Comparison of ENCODE assay signal across 8 mouse cellular contexts in the genomic region with DNA sequence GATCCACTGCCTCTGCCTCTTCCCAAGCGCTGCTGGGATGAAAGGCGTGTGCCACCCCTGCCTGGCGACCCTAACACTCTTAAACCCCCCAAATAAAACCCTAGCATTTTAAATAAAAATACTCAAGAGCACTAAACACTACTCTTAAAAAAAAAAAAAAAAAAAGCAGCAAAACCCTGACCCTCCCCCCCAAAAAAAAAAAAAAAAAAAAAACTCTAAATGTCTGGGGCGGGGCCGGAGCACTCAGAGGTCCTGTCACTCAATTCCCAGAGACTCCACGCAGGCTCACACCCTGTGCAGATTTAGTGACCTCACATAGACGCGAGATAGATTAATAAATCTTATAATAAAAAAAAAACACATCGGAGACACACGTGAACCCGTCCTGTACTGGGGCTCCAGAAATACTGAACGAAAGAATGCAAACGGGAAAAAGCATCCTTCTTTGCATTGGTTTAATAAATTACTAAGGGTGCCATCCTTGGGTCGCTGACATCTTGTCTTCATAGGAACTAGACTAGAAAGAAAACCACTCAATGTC.
DNase-seq lines count a peak whose midpoint lies in the region; ATAC-seq and TF ChIP-seq lines count a peak whose summit lies in the region.

No protein-coding gene starts in this region.

- no peak for TF ChIP-seq CTCF in lung, embryonic 14.5 days (IDR thresholded peaks at IDR 0.05; ENCODE audit: low read depth)
- no peak for TF ChIP-seq CTCF in midbrain, postnatal 0 days (IDR thresholded peaks at IDR 0.05)

- H3K9me3 ChIP-seq in lung, embryonic 14.5 days (ENCODE audit: low read depth, low read length), result no peaks in the 10 kb centered on the region
- no peaks in the 10 kb centered on the region for H3K9me3 ChIP-seq in hindbrain, embryonic 14.5 days (ENCODE audit: control insufficient read depth, low read length)
- H3K9me3 ChIP-seq in midbrain, postnatal 0 days (ENCODE audit: low read length), result no peaks in the 10 kb centered on the region

- no peak for ATAC-seq in lung, embryonic 14.5 days (ENCODE audit: insufficient read depth)
- no peak for ATAC-seq in hindbrain, embryonic 14.5 days (ENCODE audit: low FRiP score)
- ATAC-seq in midbrain, postnatal 0 days (ENCODE audit: low FRiP score), result no peak

- H3K4me3 ChIP-seq in lung, embryonic 14.5 days (ENCODE audit: low read depth, low read length), result peak overlapping the region; percentile 56
- H3K4me3 ChIP-seq in hindbrain, embryonic 14.5 days (replicated peaks; ENCODE audit: low read length), result peak overlapping the region; percentile 75
- peak overlapping the region; percentile 67 for H3K4me3 ChIP-seq in midbrain, postnatal 0 days (ENCODE audit: low read depth, low read length)

- peak overlapping the region; percentile 62 for H3K9ac ChIP-seq in lung, embryonic 14.5 days
- H3K9ac ChIP-seq in hindbrain, embryonic 14.5 days, result peak overlapping the region; percentile 82
- H3K9ac ChIP-seq in midbrain, postnatal 0 days (replicated peaks; ENCODE audit: low read length, poor library complexity, severe bottlenecking), result peak overlapping the region; percentile 65

- H3K27me3 ChIP-seq in lung, embryonic 14.5 days (ENCODE audit: insufficient read depth, low read length), result no peaks in the 10 kb centered on the region
- no peaks in the 10 kb centered on the region for H3K27me3 ChIP-seq in hindbrain, embryonic 14.5 days (ENCODE audit: control insufficient read depth, insufficient read depth, low read length)
- H3K27me3 ChIP-seq in midbrain, postnatal 0 days (ENCODE audit: insufficient read depth, low read length), result no peaks in the 10 kb centered on the region

- DNase-seq in lung, embryonic 14.5 days, result peak; percentile 9
- DNase-seq in lung, postnatal 25 days (ENCODE audit: low spot score), result no peak
- DNase-seq in cerebellum, adult 9-11 months, result peak; percentile 37
- no peak for DNase-seq in hindbrain, embryonic 14.5 days (ENCODE audit: low spot score)
- DNase-seq in midbrain, postnatal 0 days (ENCODE audit: low spot score), result no peak
- DNase-seq in right cerebral cortex, postnatal 25 days, result no peak
- DNase-seq in retina, postnatal 1 day, result no peak
- no peak for DNase-seq in gastrocnemius, postnatal 4 days (ENCODE audit: low spot score in 2 of 2)

- peak overlapping the region; percentile 81; the same call in 1 of the 2 replicates for H3K27ac ChIP-seq in lung, embryonic 14.5 days (ENCODE audit: low read depth)
- H3K27ac ChIP-seq in hindbrain, embryonic 14.5 days, result peak overlapping the region; percentile 90
- H3K27ac ChIP-seq in midbrain, postnatal 0 days (ENCODE audit: low read depth, low read length), result peak overlapping the region; percentile 76

- H3K36me3 ChIP-seq in lung, embryonic 14.5 days (ENCODE audit: insufficient read depth), result no peaks in the 10 kb centered on the region
- H3K36me3 ChIP-seq in hindbrain, embryonic 14.5 days (replicated peaks; ENCODE audit: control insufficient read depth, insufficient read depth), result no peaks in the 10 kb centered on the region
- no peaks in the 10 kb centered on the region for H3K36me3 ChIP-seq in midbrain, postnatal 0 days (ENCODE audit: insufficient read depth, low read length)

- H3K4me1 ChIP-seq in lung, embryonic 14.5 days (ENCODE audit: insufficient read depth), result no peaks in the 10 kb centered on the region
- no peaks in the 10 kb centered on the region for H3K4me1 ChIP-seq in hindbrain, embryonic 14.5 days (replicated peaks; ENCODE audit: control insufficient read depth, insufficient read depth, low read length)
- no peaks in the 10 kb centered on the region for H3K4me1 ChIP-seq in midbrain, postnatal 0 days (ENCODE audit: insufficient read depth, low read length)

- WGBS in lung, embryonic 14.5 days, result 48% methylated on average over 14 of the region's 14 CpGs
- WGBS in hindbrain, embryonic 14.5 days, result 55% methylated on average over 14 of the region's 14 CpGs
- WGBS in midbrain, postnatal 0 days, result 55% methylated on average over 14 of the region's 14 CpGs

- H3K4me2 ChIP-seq in lung, embryonic 14.5 days, result peak overlapping the region; percentile 68
- peak overlapping the region; percentile 67 for H3K4me2 ChIP-seq in hindbrain, embryonic 14.5 days (replicated peaks)
- H3K4me2 ChIP-seq in midbrain, postnatal 0 days (ENCODE audit: low read depth, low read length, poor library complexity, severe bottlenecking), result peak overlapping the region; percentile 53

Comparison
In these comparisons a context has a peak if more than half of its experiments do, and no peak if none do; other contexts are left out.
1. DNase-seq: peak in lung, embryonic 14.5 days (single experiment) and cerebellum, adult 9-11 months (single experiment); none in lung, postnatal 25 days (single experiment), hindbrain, embryonic 14.5 days (single experiment), midbrain, postnatal 0 days (single experiment), right cerebral cortex, postnatal 25 days (single experiment), retina, postnatal 1 day (single experiment) and gastrocnemius, postnatal 4 days (0 of 2).
2. Peak in every context shown above with its lines, with median percentiles within 50 percentile points of each other: H3K27ac ChIP-seq, H3K4me2 ChIP-seq, H3K4me3 ChIP-seq and H3K9ac ChIP-seq.